Mouse (Mus musculus) stomach, postnatal 0 days (tissue): ENCODE data around the gene Ppp2r5d. TPM values are rescaled to one million over a fixed set of nuclear protein-coding genes. Genes with fewer than 3 reads are reported as not detected.

Experiments
- ATAC-seq: fragments of 200-750 bp; cut with Nextera tagmentation; 2 replicates; pipeline ENCODE4 v1.8.0; 2017; ENCODE audit not compliant: low FRiP score, low TSS enrichment
- DNase-seq: peaks from one replicate; pipeline ENCODE4 v3.0.0-alpha.2; 2016; ENCODE audit warnings: low spot score
- H3K27ac ChIP-seq: fragments of 300-500 bp; sonication (generic); replicated peaks from 2 replicates; pipeline ENCODE4 v1.5.1; 2014; ENCODE audit warnings: mild to moderate bottlenecking, control low read depth
- H3K27me3 ChIP-seq: fragments of 300-500 bp; sonication (generic); 2 replicates; pipeline ENCODE4 v1.6.1; 2014; ENCODE audit warnings: low read length; ENCODE audit not compliant: control insufficient read depth, insufficient read depth
- H3K36me3 ChIP-seq: fragments of 300-500 bp; sonication (generic); 2 replicates; pipeline ENCODE4 v1.6.1; 2014; ENCODE audit warnings: low read length, mixed read lengths; ENCODE audit not compliant: control insufficient read depth, insufficient read depth
- H3K4me1 ChIP-seq: fragments of 300-500 bp; sonication (generic); replicated peaks from 2 replicates; pipeline ENCODE4 v1.6.1; 2014; ENCODE audit warnings: antibody characterized with exemption; ENCODE audit not compliant: control insufficient read depth, insufficient read depth
- H3K4me2 ChIP-seq: fragments of 300-500 bp; sonication (generic); replicated peaks from 2 replicates; pipeline ENCODE4 v1.6.1; 2014; ENCODE audit warnings: low read depth, mild to moderate bottlenecking, control low read depth, moderate library complexity
- H3K4me3 ChIP-seq: fragments of 300-500 bp; sonication (generic); 2 replicates; pipeline ENCODE4 v1.5.1; 2014; ENCODE audit warnings: low read depth, low read length, control low read depth
- H3K9ac ChIP-seq: fragments of 300-500 bp; sonication (generic); 2 replicates; pipeline ENCODE4 v1.6.1; 2014; ENCODE audit warnings: mild to moderate bottlenecking, low read length, control low read depth, mixed read lengths
- H3K9me3 ChIP-seq: fragments of 300-500 bp; sonication (generic); 2 replicates; pipeline ENCODE4 v1.6.1; 2016; ENCODE audit warnings: low read length; ENCODE audit not compliant: control insufficient read depth
- CTCF ChIP-seq: IDR thresholded peaks from 2 replicates; pipeline ENCODE4 v1.5.1; 2016; ENCODE audit warnings: antibody characterized with exemption, low read depth, mild to moderate bottlenecking, moderate library complexity
- EP300 ChIP-seq: optimal IDR thresholded peaks from 2 replicates; pipeline ENCODE3; 2016; ENCODE audit warnings: antibody characterized with exemption
- WGBS: fragments of 180-500 bp; shearing (Covaris S2); extraction: QIAGEN DNeasy Blood & Tissue Kit; methylation state at CpG from one replicate; pipeline ENCODE4 v1.1.7; 2014; 5-methylcytosine and 5-hydroxymethylcytosine counted together
- polyA plus RNA-seq: library from polyadenylated mRNA; unstranded; fragments of >200 nt; fragmentation: Nextera tagmentation; extraction: Ambion mirVana; gene quantifications from 2 replicates; pipeline ENCODE4 v1.2.1, GENCODE M21; 2015

The Ppp2r5d gene
- polyA plus RNA-seq, 1 experiment from 2014 or later: 27.2 TPM

DNA sequence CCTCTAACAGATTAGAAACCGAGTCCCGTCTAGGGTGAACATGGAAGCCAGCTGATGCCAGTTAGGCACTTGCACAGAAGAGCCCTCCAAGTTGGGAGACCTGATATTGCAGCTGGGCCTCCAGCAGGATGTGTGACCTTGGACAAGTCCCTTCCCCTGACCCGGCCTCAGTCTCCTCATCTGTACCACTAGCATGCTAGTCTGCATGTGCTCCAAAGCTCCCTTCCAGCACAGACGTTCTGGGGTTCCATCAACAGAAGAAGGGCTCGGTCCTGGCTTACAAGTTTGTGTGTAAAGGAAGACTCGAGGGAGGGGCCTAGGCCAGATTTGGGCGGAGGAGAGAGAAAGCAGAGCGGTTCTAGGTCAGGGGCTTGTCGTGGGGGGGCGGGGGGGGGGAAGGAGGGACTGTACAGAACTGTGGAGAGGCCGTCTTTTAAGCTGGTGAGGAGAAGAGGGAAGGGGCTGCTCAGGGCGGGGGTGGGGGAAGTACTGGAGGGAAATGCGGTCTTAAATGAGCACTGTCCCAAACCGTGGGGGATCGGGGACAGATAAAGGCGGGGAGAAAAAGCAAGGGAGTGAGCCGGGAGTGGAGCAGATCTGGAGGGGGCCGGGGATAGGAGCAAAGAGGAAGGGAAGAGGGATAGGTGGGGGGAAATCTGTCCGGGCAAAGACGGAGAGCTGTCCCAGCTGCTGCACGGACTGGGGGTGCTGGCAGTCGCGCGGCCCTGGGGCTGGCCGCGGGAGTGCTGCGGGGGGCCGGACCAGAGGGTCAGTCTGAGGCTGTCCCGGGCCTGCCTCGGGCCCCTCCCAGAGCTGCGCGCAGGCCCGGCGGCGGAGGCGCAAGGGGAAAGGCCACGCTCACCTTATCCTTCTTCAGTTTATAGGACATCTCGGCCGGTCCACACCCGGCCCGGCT, 682 bp downstream of the Ppp2r5d start:
- ATAC-seq (peak; percentile 77), DNase-seq (no peak)
- Histone ChIP-seq H3K4me3 (peak overlapping the region; percentile 82), H3K36me3 (no peaks in the 10 kb centered on the region; the same call in 1 of the 2 replicates), H3K27ac (peak overlapping the region; percentile 92), H3K27me3 (no peaks in the 10 kb centered on the region), H3K9ac (peak overlapping the region; percentile 85), H3K4me1 (peaks cover 5% of the 10 kb centered on the region; the same call in 1 of the 2 replicates), H3K4me2 (peak overlapping the region; percentile 80), H3K9me3 (no peaks in the 10 kb centered on the region)
- WGBS: 4% methylated on average over 32 of the region's 41 CpGs
- TF ChIP-seq EP300: no peak
- no peak for TF ChIP-seq CTCF

DNA sequence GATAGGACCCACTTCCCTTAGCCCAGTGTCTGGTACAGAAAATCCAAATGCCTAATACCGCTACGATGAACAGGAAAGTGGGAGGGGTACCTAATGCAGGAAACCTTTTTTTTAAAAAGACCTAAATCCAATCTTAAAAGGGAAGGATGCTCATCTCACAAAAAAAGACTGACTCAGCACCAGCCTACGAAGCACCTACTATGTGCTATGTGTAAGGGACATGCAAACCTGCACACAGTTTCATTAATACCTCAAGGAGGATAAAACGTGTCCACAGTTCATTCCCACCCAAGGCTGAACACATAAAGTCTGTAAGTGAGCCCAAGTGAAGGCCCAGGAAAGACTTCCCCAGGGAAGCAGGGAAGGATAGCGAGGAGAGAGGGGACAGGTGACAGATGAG, 2.4 kb downstream of the Ppp2r5d start:
- Histone ChIP-seq H3K4me3 (no peak overlapping the region), H3K4me1 (peaks cover 5% of the 10 kb centered on the region; the same call in 1 of the 2 replicates), H3K9ac (peak overlapping the region; percentile 31; the same call in 1 of the 2 replicates), H3K4me2 (no peak overlapping the region), H3K27me3 (no peaks in the 10 kb centered on the region), H3K36me3 (no peaks in the 10 kb centered on the region; the same call in 1 of the 2 replicates), H3K9me3 (no peaks in the 10 kb centered on the region), H3K27ac (no peak overlapping the region)
- WGBS: 84% methylated on average over 5 of the region's 5 CpGs
- no peak for DNase-seq
- no peak for TF ChIP-seq CTCF
- TF ChIP-seq EP300: no peak
- no peak for ATAC-seq

DNA sequence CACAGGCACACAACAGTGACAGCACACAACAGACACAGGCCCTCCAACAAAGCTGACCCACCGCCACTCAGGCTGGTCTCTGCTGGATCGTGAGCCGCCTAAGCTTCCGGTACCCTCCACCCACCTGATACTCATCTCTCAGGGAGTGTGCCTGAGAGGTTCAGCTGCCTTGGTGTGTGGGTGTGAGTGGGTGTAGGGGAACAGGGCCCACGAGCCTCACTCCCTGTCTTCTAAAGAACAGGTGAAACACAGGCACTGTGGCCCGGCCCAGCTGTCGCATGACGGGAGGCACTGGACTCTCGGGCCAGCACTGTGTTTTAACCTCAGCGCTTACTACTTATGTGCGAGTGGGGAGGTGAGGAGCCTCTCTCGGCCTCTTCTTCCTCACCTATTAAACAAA, 2.8 kb downstream of the Ppp2r5d start:
- no peak for TF ChIP-seq CTCF
- no peak for TF ChIP-seq EP300
- DNase-seq (no peak), ATAC-seq (no peak)
- Histone ChIP-seq H3K36me3 (no peaks in the 10 kb centered on the region; the same call in 1 of the 2 replicates), H3K9me3 (no peaks in the 10 kb centered on the region), H3K4me3 (no peak overlapping the region), H3K4me1 (peaks cover 5% of the 10 kb centered on the region; the same call in 1 of the 2 replicates), H3K9ac (no peak overlapping the region), H3K27me3 (no peaks in the 10 kb centered on the region), H3K27ac (no peak overlapping the region), H3K4me2 (no peak overlapping the region)
- 78% methylated on average over 12 of the region's 12 CpGs for WGBS

DNA sequence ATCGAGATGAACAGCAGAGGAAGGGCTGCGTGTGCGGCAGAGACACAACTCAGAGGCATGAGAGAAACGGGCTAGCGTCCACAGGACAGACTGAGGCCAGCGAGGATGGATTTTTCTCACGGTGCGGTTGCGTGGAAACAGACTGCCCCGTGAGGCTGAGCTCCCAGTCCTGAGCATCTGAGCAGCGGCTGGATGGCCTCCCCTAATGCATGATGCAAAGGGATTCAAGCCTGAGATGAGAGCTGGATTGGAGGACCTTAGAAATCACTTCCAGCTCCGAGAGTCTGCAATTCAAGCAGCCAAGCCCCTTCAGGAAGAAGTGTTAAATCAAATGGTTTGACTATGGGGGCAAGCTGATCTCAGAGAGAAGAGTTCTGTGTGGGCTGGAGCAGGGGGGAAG, 3.4 kb downstream of the Ppp2r5d start:
- ATAC-seq (no peak), DNase-seq (no peak)
- Histone ChIP-seq H3K4me2 (no peak overlapping the region), H3K4me3 (no peak overlapping the region), H3K9me3 (no peaks in the 10 kb centered on the region), H3K9ac (0 out of 2 replicates have a peak overlapping the region, but pooled peaks have one; percentile 18), H3K27me3 (no peaks in the 10 kb centered on the region), H3K36me3 (no peaks in the 10 kb centered on the region; the same call in 1 of the 2 replicates), H3K27ac (0 out of 2 replicates have a peak overlapping the region, but pooled peaks have one; percentile 18), H3K4me1 (peaks cover 5% of the 10 kb centered on the region; the same call in 1 of the 2 replicates)
- 73% methylated on average over 12 of the region's 12 CpGs for WGBS
- TF ChIP-seq CTCF (no peak), EP300 (no peak)

DNA sequence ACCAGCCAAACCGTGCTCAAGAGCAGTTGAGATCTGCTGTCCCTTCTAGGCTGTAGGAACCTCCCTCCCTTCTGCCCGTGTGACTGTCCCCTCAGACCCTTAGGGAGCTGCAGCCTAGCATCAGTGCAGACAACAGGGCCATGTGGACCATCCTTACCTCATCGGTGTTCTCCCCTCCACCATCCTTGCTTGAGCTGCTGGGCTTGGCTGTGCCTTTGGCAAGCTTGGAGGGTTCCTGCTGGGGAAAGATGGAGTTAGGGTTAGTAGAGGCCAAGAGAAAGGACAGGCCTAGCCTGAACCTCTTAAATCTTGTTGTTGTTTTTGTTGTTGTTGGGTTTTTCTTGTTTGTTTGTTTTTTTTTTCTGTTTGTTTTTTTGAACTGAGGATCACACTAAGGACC, 5.0 kb downstream of the Ppp2r5d start:
- no peak for ATAC-seq
- 81% methylated on average over 3 of the region's 3 CpGs for WGBS
- Histone ChIP-seq H3K4me1 (peaks cover 5% of the 10 kb centered on the region; the same call in 1 of the 2 replicates), H3K27ac (no peak overlapping the region), H3K4me3 (no peak overlapping the region), H3K36me3 (no peaks in the 10 kb centered on the region; the same call in 1 of the 2 replicates), H3K27me3 (no peaks in the 10 kb centered on the region), H3K4me2 (no peak overlapping the region), H3K9me3 (no peaks in the 10 kb centered on the region), H3K9ac (no peak overlapping the region)
- TF ChIP-seq CTCF (no peak), EP300 (no peak)
- DNase-seq: no peak

DNA sequence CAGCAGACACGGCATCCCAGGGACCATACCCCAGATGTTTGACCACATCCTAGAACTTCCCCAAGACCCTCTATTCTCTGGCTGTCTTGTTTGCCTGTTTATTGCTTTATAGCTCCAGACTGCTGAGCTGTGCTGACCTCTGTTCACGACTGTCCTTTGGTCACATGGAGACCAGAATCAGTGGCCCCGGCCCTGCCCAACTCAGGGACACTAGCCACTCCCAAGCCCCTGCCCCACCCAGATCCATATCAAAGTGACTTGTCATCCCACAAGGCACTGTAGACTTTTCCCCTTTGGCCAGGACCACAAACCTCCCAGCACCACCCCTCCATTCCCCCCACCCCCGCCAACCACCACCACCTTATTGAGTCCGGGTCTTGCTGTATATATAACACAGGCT, 5.7 kb downstream of the Ppp2r5d start:
- peaks cover 5% of the 10 kb centered on the region; the same call in 1 of the 2 replicates for H3K4me1 ChIP-seq
- TF ChIP-seq EP300: no peak
- no peak for TF ChIP-seq CTCF
- WGBS: 66% methylated on average over 5 of the region's 5 CpGs
- no peaks in the 10 kb centered on the region for H3K27me3 ChIP-seq
- no peaks in the 10 kb centered on the region for H3K9me3 ChIP-seq
- H3K9ac ChIP-seq: no peak overlapping the region
- no peak for ATAC-seq
- H3K36me3 ChIP-seq: no peaks in the 10 kb centered on the region; the same call in 1 of the 2 replicates
- no peak overlapping the region for H3K4me3 ChIP-seq
- DNase-seq: no peak
- H3K27ac ChIP-seq: no peak overlapping the region
- H3K4me2 ChIP-seq: no peak overlapping the region
